Mouse (Mus musculus) erythroblast, embryonic 14.5 days (primary cell): ENCODE data around the gene Foxn1. TPM values are rescaled to one million over a fixed set of nuclear protein-coding genes. Genes with fewer than 3 reads are reported as not detected.

ENCODE experiments used
- H3K27me3 ChIP-seq: 2 replicates; pipeline ENCODE4 v1.6.1; 2012; ENCODE audit warnings: inconsistent platforms; ENCODE audit not compliant: control insufficient read depth
- H3K36me3 ChIP-seq: 2 replicates; pipeline ENCODE4 v1.6.1; 2012; ENCODE audit warnings: mild to moderate bottlenecking, inconsistent platforms; ENCODE audit not compliant: control insufficient read depth
- H3K4me1 ChIP-seq: 2 replicates; pipeline ENCODE4 v1.6.1; 2012; ENCODE audit warnings: inconsistent platforms; ENCODE audit not compliant: control insufficient read depth
- H3K4me3 ChIP-seq: replicated peaks from 2 replicates; pipeline ENCODE3; 2012; ENCODE audit warnings: moderate library complexity, mild to moderate bottlenecking, inconsistent platforms
- H3K9me3 ChIP-seq: 2 replicates; pipeline ENCODE4 v1.6.1; 2012; ENCODE audit warnings: low read length, inconsistent platforms, mixed read lengths; ENCODE audit not compliant: control insufficient read depth
- GATA1 ChIP-seq: IDR thresholded peaks from 2 replicates; pipeline ENCODE4 v1.6.1; 2012; ENCODE audit warnings: low read length, inconsistent platforms, mixed read lengths
- TAL1 ChIP-seq: IDR thresholded peaks from 3 replicates; pipeline ENCODE4 v1.6.1; 2012; ENCODE audit warnings: low read length, inconsistent platforms, mixed read lengths
- polyA plus RNA-seq: library from polyadenylated mRNA; stranded (reverse); fragments of >175 nt; gene quantifications from 2 replicates; pipeline ENCODE4 v1.2.3, GENCODE M21; 2012

Foxn1 gene
- polyA plus RNA-seq, 1 experiment = not detected

GRCm38 (mm10) chr11:78327634-78328511, 58.5 kb downstream of the Foxn1 start, which contains the start of gene Pigs:
Gene Pigs, plus strand, starts transcription at chr11:78328415.
- TF ChIP-seq TAL1 = no peak
- no peak for TF ChIP-seq GATA1
- peak within 1 kb of the TSS; percentile 97 for H3K4me3 ChIP-seq
- H3K9me3 ChIP-seq = no peaks in the 10 kb centered on the region
- peaks cover 45% of the 10 kb centered on the region for H3K36me3 ChIP-seq
- H3K27me3 ChIP-seq = no peaks in the 10 kb centered on the region
- H3K4me1 ChIP-seq = peaks cover 32% of the 10 kb centered on the region

- TF ChIP-seq TAL1 (no peak), GATA1 (no peak)
- peaks cover 45% of the 10 kb centered on the region for H3K36me3 ChIP-seq
- H3K4me1 ChIP-seq = peaks cover 36% of the 10 kb centered on the region
- no peaks in the 10 kb centered on the region for H3K27me3 ChIP-seq
- H3K9me3 ChIP-seq = no peaks in the 10 kb centered on the region
- no peak overlapping the region for H3K4me3 ChIP-seq
Observed at GRCm38 (mm10) chr11:78327215-78327614, 59.1 kb downstream of the Foxn1 start.

GRCm38 (mm10) chr11:78324965-78325364, 61.4 kb downstream of the Foxn1 start:
- H3K9me3 ChIP-seq = no peaks in the 10 kb centered on the region
- H3K36me3 ChIP-seq = peaks cover 65% of the 10 kb centered on the region
- no peak overlapping the region for H3K4me3 ChIP-seq
- H3K27me3 ChIP-seq = no peaks in the 10 kb centered on the region
- no peak for TF ChIP-seq TAL1
- no peak for TF ChIP-seq GATA1
- H3K4me1 ChIP-seq = peaks cover 36% of the 10 kb centered on the region

- Histone ChIP-seq H3K4me3 (no peak overlapping the region), H3K4me1 (peaks cover 30% of the 10 kb centered on the region), H3K27me3 (no peaks in the 10 kb centered on the region), H3K36me3 (peaks cover 72% of the 10 kb centered on the region), H3K9me3 (no peaks in the 10 kb centered on the region)
- TF ChIP-seq TAL1 = no peak
- no peak for TF ChIP-seq GATA1
Observed at GRCm38 (mm10) chr11:78324000-78324785, 62.2 kb downstream of the Foxn1 start.

- H3K9me3 ChIP-seq = no peaks in the 10 kb centered on the region
- no peak for TF ChIP-seq GATA1
- TF ChIP-seq TAL1 = no peak
- peaks cover 86% of the 10 kb centered on the region for H3K36me3 ChIP-seq
- H3K27me3 ChIP-seq = no peaks in the 10 kb centered on the region
- H3K4me1 ChIP-seq = peaks cover 20% of the 10 kb centered on the region
- H3K4me3 ChIP-seq = peak within 1 kb of the TSS; percentile 33
Observed at GRCm38 (mm10) chr11:78322860-78323259, 63.5 kb downstream of the Foxn1 start, which contains the start of gene Aldoc. Gene Aldoc, plus strand, starts transcription at chr11:78322968.

- no peak overlapping the region for H3K4me3 ChIP-seq
- H3K36me3 ChIP-seq = peaks cover 92% of the 10 kb centered on the region
- H3K27me3 ChIP-seq = no peaks in the 10 kb centered on the region
- H3K4me1 ChIP-seq = peaks cover 15% of the 10 kb centered on the region
- TF ChIP-seq GATA1 = no peak
- no peak for TF ChIP-seq TAL1
- H3K9me3 ChIP-seq = no peaks in the 10 kb centered on the region
Observed at GRCm38 (mm10) chr11:78322076-78322831, 64.1 kb downstream of the Foxn1 start.

- Histone ChIP-seq H3K4me3 (no peak overlapping the region), H3K4me1 (peaks cover 10% of the 10 kb centered on the region), H3K27me3 (no peaks in the 10 kb centered on the region), H3K36me3 (peaks cover 100% of the 10 kb centered on the region), H3K9me3 (no peaks in the 10 kb centered on the region)
- no peak for TF ChIP-seq GATA1
- no peak for TF ChIP-seq TAL1
Observed at GRCm38 (mm10) chr11:78318411-78318810, 67.9 kb downstream of the Foxn1 start.

GRCm38 (mm10) chr11:78313662-78314061, 72.7 kb downstream of the Foxn1 start:
- no peak overlapping the region for H3K4me3 ChIP-seq
- peaks cover 4% of the 10 kb centered on the region for H3K4me1 ChIP-seq
- H3K27me3 ChIP-seq = no peaks in the 10 kb centered on the region
- no peak for TF ChIP-seq TAL1
- no peak for TF ChIP-seq GATA1
- no peaks in the 10 kb centered on the region for H3K9me3 ChIP-seq
- H3K36me3 ChIP-seq = peaks cover 98% of the 10 kb centered on the region
